Mouse (Mus musculus) embryonic facial prominence, embryonic 12.5 days (tissue): Measurements from ENCODE around the gene Nav1. TPM values are rescaled to one million over a fixed set of nuclear protein-coding genes. Genes with fewer than 3 reads are reported as not detected.

ENCODE experiments used
- ATAC-seq: fragments of 200-750 bp; cut with Nextera tagmentation; 2 replicates; pipeline ENCODE4 v1.8.0; 2017; ENCODE audit not compliant: insufficient number of reproducible peaks, insufficient read depth, low FRiP score, low TSS enrichment
- H3K27ac ChIP-seq: fragments of 300-500 bp; sonication (generic); 2 replicates; pipeline ENCODE4 v1.5.1; 2016; ENCODE audit warnings: mild to moderate bottlenecking
- H3K27me3 ChIP-seq: fragments of 300-500 bp; sonication (generic); 2 replicates; pipeline ENCODE4 v1.6.1; 2016; ENCODE audit warnings: mild to moderate bottlenecking, moderate library complexity
- H3K36me3 ChIP-seq: fragments of 300-500 bp; sonication (generic); 2 replicates; pipeline ENCODE4 v1.6.1; 2016; ENCODE audit warnings: mild to moderate bottlenecking
- H3K4me1 ChIP-seq: fragments of 300-500 bp; sonication (generic); 2 replicates; pipeline ENCODE4 v1.6.1; 2016
- H3K4me2 ChIP-seq: fragments of 300-500 bp; sonication (generic); replicated peaks from 2 replicates; pipeline ENCODE4 v1.6.1; 2016; ENCODE audit warnings: mild to moderate bottlenecking, moderate library complexity
- H3K4me3 ChIP-seq: fragments of 300-500 bp; sonication (generic); 2 replicates; pipeline ENCODE4 v1.5.1; 2016; ENCODE audit warnings: mild to moderate bottlenecking
- H3K9ac ChIP-seq: fragments of 300-500 bp; sonication (generic); 2 replicates; pipeline ENCODE4 v1.6.1; 2016; ENCODE audit warnings: mild to moderate bottlenecking, moderate library complexity
- H3K9me3 ChIP-seq: fragments of 300-500 bp; sonication (generic); 2 replicates; pipeline ENCODE4 v1.6.1; 2016; ENCODE audit warnings: mild to moderate bottlenecking, moderate library complexity
- WGBS: fragments of 180-500 bp; shearing (Covaris S2); methylation state at CpG from one replicate; pipeline ENCODE4 v1.1.7; 2016; 5-methylcytosine and 5-hydroxymethylcytosine counted together
- polyA plus RNA-seq: library from polyadenylated mRNA; unstranded; fragments of >200 nt; fragmentation: Nextera tagmentation; extraction: Ambion mirVana; gene quantifications from 2 replicates; pipeline ENCODE4 v1.2.1, GENCODE M21; 2016

The Nav1 gene
- polyA plus RNA-seq, 1 experiment from 2014 or later = 18.6 TPM

DNA sequence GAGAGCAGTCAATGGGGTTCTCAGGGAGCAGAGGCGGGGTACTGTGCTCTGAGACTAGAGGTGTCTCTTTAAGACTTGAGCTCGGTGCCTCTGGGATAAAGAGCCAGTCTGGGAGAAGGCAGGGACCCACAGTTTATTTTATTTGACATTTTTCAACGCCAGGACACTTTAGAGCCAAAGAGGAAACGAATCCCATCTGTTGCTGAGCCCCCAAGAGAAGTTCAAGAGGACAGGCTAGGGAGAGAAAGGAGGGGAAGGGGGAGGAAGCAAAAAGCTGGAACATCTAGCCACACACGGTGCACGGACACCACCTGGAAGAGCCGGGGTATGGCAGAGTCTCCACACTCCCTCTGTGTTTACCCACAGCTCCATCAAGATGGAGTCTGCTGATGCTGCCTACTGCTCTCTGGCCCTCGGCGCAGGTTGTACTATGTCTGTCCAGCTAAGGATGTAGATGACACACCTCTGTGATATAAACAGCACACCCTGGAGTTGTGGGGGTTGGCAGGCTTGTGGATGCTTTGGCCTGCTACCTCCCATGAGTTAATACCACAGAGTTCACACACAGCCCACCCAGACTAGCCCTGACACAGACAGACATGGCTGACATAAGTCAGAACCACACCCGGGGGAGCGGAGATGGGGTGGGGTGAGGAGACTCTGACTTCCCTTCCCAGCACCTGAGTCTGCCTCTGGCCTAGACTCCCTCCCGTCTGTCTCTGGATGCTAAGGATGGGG, 83.1 kb downstream of the Nav1 start:
- Histone ChIP-seq H3K27ac (0 out of 2 replicates have a peak overlapping the region, but pooled peaks have one; percentile 6), H3K4me3 (no peak overlapping the region), H3K27me3 (no peaks in the 10 kb centered on the region), H3K36me3 (peaks cover 3% of the 10 kb centered on the region), H3K9me3 (no peaks in the 10 kb centered on the region), H3K4me2 (no peak overlapping the region), H3K4me1 (peaks cover 14% of the 10 kb centered on the region), H3K9ac (no peak overlapping the region)
- 44% methylated on average over 12 of the region's 12 CpGs for WGBS
- ATAC-seq = peak; percentile 75

DNA sequence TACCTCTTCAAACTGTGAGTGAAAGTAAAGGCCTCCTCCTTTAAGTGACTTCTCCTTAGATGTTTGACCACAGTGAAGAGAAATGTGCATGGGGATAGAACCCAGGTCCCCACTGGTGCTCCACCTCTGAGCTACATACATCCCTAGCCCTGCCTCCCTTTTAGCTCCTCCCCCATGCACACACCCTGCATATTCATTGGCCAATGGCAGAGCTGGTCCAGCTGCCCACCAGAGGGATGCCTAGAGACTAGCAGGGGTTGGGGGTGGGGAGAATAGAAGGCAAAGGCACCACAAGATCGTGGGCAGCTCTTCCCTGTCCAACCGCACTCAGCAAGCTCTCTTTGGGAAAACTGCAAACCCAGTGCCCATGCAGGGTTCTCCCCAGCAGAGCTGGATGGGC, 83.8 kb downstream of the Nav1 start:
- Histone ChIP-seq H3K36me3 (peaks cover 3% of the 10 kb centered on the region), H3K4me3 (no peak overlapping the region), H3K9ac (no peak overlapping the region), H3K9me3 (no peaks in the 10 kb centered on the region), H3K4me1 (peaks cover 20% of the 10 kb centered on the region), H3K27ac (0 out of 2 replicates have a peak overlapping the region, but pooled peaks have one; percentile 5), H3K4me2 (no peak overlapping the region), H3K27me3 (no peaks in the 10 kb centered on the region)
- no peak for ATAC-seq
- 74% methylated on average over 2 of the region's 2 CpGs for WGBS

DNA sequence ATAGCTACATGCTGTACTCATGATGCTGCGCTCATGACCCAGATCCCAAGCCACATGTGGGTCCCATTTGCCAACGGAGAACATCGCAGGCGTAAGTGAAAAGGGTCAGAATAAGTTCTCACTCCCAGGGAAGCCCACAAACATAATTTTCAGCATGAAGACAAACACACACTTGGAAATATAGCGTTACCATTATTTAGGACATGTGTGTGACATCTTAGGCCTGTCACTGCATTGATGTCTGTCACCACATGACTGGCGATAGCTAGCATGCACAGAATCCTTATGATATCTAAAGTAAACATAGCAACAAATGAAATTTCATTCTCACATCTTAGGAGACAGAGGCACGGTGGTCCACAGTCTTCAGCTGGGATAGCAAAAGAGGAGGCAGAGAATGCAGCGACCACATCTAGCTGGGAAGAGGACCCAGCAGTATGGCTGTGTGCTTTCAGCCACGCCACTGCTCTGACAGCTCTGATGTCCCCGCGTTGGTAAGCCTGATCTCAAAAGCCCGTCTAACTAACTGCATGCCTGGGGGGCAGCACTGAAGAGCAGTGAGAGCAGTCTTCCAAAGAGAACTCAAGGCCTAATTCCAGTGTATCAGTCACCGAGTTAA, 86.4 kb downstream of the Nav1 start:
- Histone ChIP-seq H3K9me3 (no peaks in the 10 kb centered on the region), H3K27me3 (no peaks in the 10 kb centered on the region), H3K27ac (0 out of 2 replicates have a peak overlapping the region, but pooled peaks have one; percentile 2), H3K4me2 (no peak overlapping the region), H3K36me3 (no peaks in the 10 kb centered on the region; the same call in 1 of the 2 replicates), H3K4me1 (peaks cover 39% of the 10 kb centered on the region), H3K9ac (no peak overlapping the region), H3K4me3 (no peak overlapping the region)
- no peak for ATAC-seq
- WGBS = 70% methylated on average over 13 of the region's 13 CpGs

DNA sequence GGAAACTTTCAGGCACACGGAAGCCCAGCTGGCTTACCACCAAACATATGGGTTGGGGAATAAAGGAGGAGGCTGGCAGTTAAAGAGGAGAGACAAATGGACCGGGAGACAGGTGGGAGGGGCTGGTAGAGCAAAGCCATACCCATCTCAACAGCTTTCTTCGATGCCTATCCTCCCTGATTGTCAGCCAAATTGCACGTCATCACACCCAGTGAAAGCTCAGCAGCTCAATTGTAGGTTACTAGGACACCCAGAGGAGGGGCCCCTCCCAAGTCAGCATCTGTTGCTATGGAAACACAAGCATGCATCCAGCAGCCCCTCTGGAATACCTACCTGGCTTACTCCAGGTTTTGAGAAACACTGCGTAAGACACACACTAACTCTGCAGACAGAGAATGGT, 88.4 kb downstream of the Nav1 start:
- no peak overlapping the region for H3K27ac ChIP-seq
- H3K9ac ChIP-seq = no peak overlapping the region
- H3K4me1 ChIP-seq = peaks cover 42% of the 10 kb centered on the region
- H3K27me3 ChIP-seq = no peaks in the 10 kb centered on the region
- H3K9me3 ChIP-seq = no peaks in the 10 kb centered on the region
- no peak for ATAC-seq
- no peak overlapping the region for H3K4me2 ChIP-seq
- H3K36me3 ChIP-seq = no peaks in the 10 kb centered on the region; the same call in 1 of the 2 replicates
- WGBS = 52% methylated on average over 5 of the region's 5 CpGs
- H3K4me3 ChIP-seq = no peak overlapping the region

DNA sequence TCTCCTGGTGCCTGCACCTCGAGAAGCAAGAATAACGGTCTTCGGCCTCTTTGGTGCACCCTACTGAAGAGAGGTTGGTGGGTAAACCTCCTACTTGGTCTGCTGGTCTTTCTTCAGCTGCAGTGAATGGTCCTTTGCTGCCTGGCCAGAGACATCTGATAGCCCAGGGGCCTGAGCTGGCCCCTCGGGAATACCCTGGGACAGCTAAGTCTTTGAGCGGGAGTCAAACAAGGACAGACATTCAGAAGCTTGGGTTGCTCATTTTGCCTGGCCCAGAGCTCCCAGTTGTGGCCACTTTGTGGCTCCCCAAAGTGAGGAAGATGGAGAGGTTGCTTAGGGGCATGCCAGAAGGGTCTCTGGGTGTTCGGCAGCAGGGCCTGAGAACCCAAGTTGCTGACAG, 89.6 kb downstream of the Nav1 start:
- H3K4me2 ChIP-seq = no peak overlapping the region
- no peaks in the 10 kb centered on the region for H3K9me3 ChIP-seq
- H3K4me3 ChIP-seq = no peak overlapping the region
- no peaks in the 10 kb centered on the region for H3K27me3 ChIP-seq
- no peak overlapping the region for H3K9ac ChIP-seq
- H3K4me1 ChIP-seq = peaks cover 46% of the 10 kb centered on the region
- no peaks in the 10 kb centered on the region; the same call in 1 of the 2 replicates for H3K36me3 ChIP-seq
- WGBS = 66% methylated on average over 6 of the region's 6 CpGs
- no peak overlapping the region for H3K27ac ChIP-seq
- no peak for ATAC-seq

DNA sequence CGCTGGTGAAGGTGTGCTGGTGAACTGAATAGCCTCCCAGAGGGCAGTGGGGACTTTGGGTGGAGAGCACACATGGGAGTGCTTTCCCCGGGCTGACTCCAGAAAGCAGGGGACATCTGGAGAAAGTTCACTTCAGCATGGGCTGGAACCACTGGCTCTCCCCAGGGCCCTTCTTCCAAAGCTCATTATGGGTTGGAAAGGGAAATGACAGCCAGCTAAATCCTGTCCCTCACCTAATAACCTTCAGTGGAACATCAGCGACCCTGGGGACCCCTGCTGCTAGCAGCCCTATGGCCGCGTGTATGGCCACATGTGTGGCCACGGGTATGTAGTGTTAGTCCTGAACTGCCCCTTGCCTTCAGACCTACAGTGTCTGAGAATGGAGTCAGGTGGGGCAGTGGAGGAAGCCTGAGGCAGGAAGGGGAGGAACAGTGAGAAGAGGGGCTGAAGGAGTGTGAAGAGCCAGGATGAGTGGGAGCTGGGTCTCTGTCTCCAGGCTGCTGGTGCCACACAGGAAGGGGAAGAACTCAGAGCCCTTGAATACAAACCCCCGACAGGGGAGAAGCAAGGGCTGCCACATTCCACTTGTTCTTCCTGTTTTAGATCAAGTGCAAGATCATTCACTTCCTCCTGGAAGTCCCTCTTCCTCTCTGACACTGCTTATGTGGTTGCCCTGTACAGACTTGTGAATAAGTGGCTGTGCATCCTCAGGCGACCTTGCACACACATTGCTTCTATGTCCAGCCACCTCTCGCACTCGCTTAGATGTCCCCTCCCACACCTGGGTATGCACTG, 90.4 kb downstream of the Nav1 start:
- no peak; the same call in 1 of the 2 replicates for ATAC-seq
- H3K27me3 ChIP-seq = 0 out of 2 replicates have a peak, but pooled peaks cover 5% of the 10 kb centered on the region
- no peaks in the 10 kb centered on the region; the same call in 1 of the 2 replicates for H3K36me3 ChIP-seq
- no peak overlapping the region for H3K4me2 ChIP-seq
- H3K9me3 ChIP-seq = no peaks in the 10 kb centered on the region
- H3K4me3 ChIP-seq = no peak overlapping the region
- H3K4me1 ChIP-seq = peaks cover 48% of the 10 kb centered on the region
- no peak overlapping the region for H3K9ac ChIP-seq
- no peak overlapping the region for H3K27ac ChIP-seq
- WGBS = 63% methylated on average over 10 of the region's 10 CpGs

DNA sequence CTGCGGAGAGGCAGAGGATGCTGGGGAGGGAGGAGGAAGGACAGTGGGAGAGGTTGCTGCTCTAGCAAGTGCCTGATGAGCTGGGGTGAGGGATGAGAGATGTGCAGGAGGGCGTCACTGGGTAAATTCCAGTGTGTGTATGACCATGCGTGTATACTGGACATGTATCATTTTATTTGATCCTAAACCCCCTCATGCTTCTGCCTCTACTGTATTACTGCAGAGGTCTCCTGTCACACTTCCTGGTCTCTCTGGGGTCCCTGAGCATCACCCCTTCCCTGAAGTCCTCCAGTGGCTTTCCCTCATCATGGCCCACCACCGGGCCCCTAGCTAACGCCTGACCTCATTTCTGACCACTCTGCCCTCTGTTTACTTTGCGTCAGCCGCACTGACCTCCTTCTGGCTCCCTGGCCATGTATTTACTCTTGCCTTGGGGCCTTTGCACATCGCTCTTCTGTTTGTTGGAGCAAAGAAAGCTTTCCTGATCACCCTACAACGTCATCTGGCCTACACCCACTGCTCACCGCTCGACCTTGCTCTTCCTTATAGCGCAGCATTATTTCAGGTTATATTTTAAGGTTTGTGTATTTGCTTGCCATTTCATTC, 91.4 kb downstream of the Nav1 start:
- Histone ChIP-seq H3K9me3 (no peaks in the 10 kb centered on the region), H3K9ac (no peak overlapping the region), H3K27ac (no peak overlapping the region), H3K36me3 (no peaks in the 10 kb centered on the region), H3K4me3 (no peak overlapping the region), H3K27me3 (0 out of 2 replicates have a peak, but pooled peaks cover 5% of the 10 kb centered on the region), H3K4me2 (no peak overlapping the region), H3K4me1 (peaks cover 55% of the 10 kb centered on the region)
- no peak for ATAC-seq
- WGBS = 61% methylated on average over 12 of the region's 12 CpGs

DNA sequence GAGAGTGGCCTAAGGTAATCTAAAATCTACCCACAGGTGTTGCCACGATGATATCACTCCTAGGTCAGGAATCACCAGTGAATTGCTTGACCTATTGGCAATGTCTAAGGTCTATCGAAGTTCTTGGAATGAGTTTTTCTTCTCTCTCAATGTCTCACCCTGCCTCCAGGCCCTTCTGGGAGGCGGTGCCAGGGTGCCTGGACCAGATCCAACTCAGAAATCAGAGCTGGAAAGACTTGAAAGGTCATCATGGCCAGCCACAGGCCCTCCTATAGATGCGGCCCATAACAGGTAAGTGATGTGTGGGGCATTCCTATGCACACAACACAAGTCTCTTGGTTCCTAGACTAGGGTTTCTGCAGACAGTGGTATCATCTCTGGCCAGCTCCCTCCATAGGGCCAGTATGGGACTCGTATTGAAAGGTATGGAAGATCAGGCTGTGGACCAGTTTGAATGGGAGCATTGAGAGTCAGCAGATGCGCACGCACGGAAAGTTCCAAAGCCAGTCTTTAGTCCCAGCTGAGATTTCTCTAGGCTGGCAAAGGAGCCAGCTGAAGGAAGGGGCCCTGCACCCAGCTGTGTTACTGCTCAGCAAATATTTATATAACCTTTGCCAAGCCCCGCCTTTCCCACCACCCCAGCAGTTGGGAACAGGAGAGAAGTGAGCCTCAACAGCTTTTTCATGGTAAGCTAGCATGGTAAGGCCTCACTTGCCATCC, 92.0 kb downstream of the Nav1 start:
- Histone ChIP-seq H3K4me3 (no peak overlapping the region), H3K4me1 (peaks cover 58% of the 10 kb centered on the region), H3K9ac (no peak overlapping the region), H3K27ac (no peak overlapping the region), H3K36me3 (no peaks in the 10 kb centered on the region), H3K4me2 (no peak overlapping the region), H3K27me3 (0 out of 2 replicates have a peak, but pooled peaks cover 5% of the 10 kb centered on the region), H3K9me3 (no peaks in the 10 kb centered on the region)
- 59% methylated on average over 9 of the region's 9 CpGs for WGBS
- ATAC-seq = no peak

DNA sequence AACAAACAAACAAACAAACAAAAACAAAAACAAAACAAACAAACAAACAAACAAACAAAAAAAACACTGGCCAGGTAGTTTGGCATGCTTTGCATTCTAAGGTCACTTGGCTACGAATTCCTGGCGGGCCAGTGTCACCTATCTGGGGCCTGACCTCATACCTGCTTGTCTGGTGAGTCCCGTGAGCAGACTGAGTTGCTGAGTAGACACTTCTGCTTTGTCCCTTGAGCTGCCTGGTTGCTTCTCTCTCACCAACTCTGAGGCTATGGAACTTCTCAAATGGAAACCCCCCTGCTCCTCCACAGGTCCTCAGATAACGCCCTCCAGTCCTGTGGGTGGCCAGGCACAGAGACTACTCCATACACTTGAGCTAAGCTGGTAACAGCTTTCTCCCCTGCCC, 93.0 kb downstream of the Nav1 start:
- 0 out of 2 replicates have a peak, but pooled peaks cover 5% of the 10 kb centered on the region for H3K27me3 ChIP-seq
- ATAC-seq = no peak
- no peaks in the 10 kb centered on the region for H3K36me3 ChIP-seq
- peaks cover 69% of the 10 kb centered on the region for H3K4me1 ChIP-seq
- WGBS = 63% methylated on average over 4 of the region's 4 CpGs
- no peak overlapping the region for H3K27ac ChIP-seq
- H3K4me2 ChIP-seq = no peak overlapping the region
- no peak overlapping the region for H3K9ac ChIP-seq
- no peaks in the 10 kb centered on the region for H3K9me3 ChIP-seq
- no peak overlapping the region for H3K4me3 ChIP-seq

DNA sequence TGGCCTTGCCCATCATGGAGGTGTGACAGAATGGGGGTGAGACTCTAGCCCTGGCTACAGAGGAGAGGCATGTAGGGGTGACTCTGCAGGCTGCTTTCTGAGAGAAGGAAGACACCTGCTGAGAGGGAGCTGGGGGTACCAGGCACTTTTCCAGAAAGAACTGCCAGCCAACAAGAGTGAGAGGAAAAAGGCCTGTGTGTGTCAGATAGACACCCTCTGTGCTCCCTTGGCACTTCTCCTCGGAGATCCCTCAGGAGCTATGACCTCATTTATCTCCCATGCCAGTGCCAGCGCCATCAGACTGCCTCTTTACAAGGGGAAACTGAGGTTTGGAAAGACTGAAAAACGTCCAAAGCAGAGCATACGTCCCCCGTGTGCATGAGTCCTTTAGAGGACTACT, 93.6 kb downstream of the Nav1 start:
- Histone ChIP-seq H3K9ac (no peak overlapping the region), H3K27ac (no peak overlapping the region), H3K4me2 (no peak overlapping the region), H3K9me3 (no peaks in the 10 kb centered on the region), H3K27me3 (0 out of 2 replicates have a peak, but pooled peaks cover 5% of the 10 kb centered on the region), H3K4me3 (no peak overlapping the region), H3K4me1 (peaks cover 69% of the 10 kb centered on the region), H3K36me3 (no peaks in the 10 kb centered on the region)
- ATAC-seq = no peak
- WGBS = 56% methylated on average over 5 of the region's 5 CpGs
